Mouse (Mus musculus): ENCODE data around the gene Lrrc8e. TPM values are rescaled to one million over a fixed set of nuclear protein-coding genes. Genes with fewer than 3 reads are reported as not detected.

Lrrc8e gene
- polyA plus RNA-seq (2015; fragmentation: Nextera tagmentation; extraction: Ambion mirVana): 6.0 and 7.8 TPM in 2 replicates

GRCm38 (mm10) chr8:4226739-4227347 is at the start of gene Lrrc8e:
TSS of gene Lrrc8e (plus strand) at chr8:4226827.
- Histone ChIP-seq H3K9ac (replicated peaks; ENCODE audit: low read depth) (peak within 1 kb of the TSS; percentile 46), H3K9me3 (ENCODE audit: low read length) (no peaks in the 10 kb centered on the region), H3K36me3 (ENCODE audit: insufficient read depth, low read length) (no peaks in the 10 kb centered on the region), H3K4me3 (ENCODE audit: low read depth, low read length) (peak within 1 kb of the TSS; percentile 35), H3K4me1 (ENCODE audit: insufficient read depth, low read depth, low read length) (no peaks in the 10 kb centered on the region), H3K4me2 (replicated peaks; ENCODE audit: low read depth, low read length) (peak within 1 kb of the TSS; percentile 63), H3K27ac (ENCODE audit: low read length) (no peak within 1 kb of the TSS), H3K27me3 (replicated peaks; ENCODE audit: insufficient read depth, low read length) (no peaks in the 10 kb centered on the region)
- TF ChIP-seq EP300 (IDR thresholded peaks at IDR 0.05) (no peak), CTCF (IDR thresholded peaks at IDR 0.05) (no peak)
- WGBS: 5% methylated on average over 33 of the region's 33 CpGs
- DNase-seq (ENCODE audit: low spot score) (peak; percentile 61), ATAC-seq (peak; percentile 86)

DNA sequence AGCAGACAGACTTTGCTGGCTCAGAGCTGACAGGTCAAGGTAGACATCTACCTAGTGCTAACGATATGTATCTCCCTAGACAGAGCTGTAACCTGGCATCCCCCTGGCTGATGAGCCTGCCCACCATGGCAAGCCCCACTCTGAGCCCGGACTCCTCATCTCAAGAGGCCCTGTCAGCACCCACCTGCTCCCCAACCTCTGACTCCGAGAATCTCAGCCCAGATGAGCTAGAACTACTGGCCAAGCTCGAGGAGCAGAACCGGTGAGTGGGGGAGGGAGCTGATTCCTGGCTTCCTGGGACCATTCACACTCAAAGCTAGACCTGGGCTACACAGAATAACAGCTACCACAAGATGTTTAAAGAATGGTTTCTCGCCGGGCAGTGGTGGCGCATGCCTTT is 43.2 kb upstream of the Lrrc8e start:
- Histone ChIP-seq H3K4me1 (ENCODE audit: insufficient read depth, low read depth, low read length) (no peaks in the 10 kb centered on the region), H3K9me3 (ENCODE audit: low read length) (no peaks in the 10 kb centered on the region), H3K4me3 (ENCODE audit: low read depth, low read length) (no peak overlapping the region), H3K36me3 (ENCODE audit: insufficient read depth, low read length) (peaks cover 18% of the 10 kb centered on the region; the same call in 1 of the 2 replicates), H3K4me2 (replicated peaks; ENCODE audit: low read depth, low read length) (no peak overlapping the region), H3K27ac (ENCODE audit: low read length) (no peak overlapping the region), H3K27me3 (replicated peaks; ENCODE audit: insufficient read depth, low read length) (no peaks in the 10 kb centered on the region), H3K9ac (replicated peaks; ENCODE audit: low read depth) (no peak overlapping the region)
- no peak for ATAC-seq
- 82% methylated on average over 8 of the region's 8 CpGs for WGBS
- no peak for TF ChIP-seq CTCF (IDR thresholded peaks at IDR 0.05)
- TF ChIP-seq EP300 (IDR thresholded peaks at IDR 0.05): no peak
- DNase-seq (ENCODE audit: low spot score): no peak

GRCm38 (mm10) chr8:4186151-4186550 is 40.5 kb upstream of the Lrrc8e start:
- DNase-seq (ENCODE audit: low spot score) (no peak), ATAC-seq (no peak)
- H3K27ac ChIP-seq (ENCODE audit: low read length): no peak overlapping the region
- no peak overlapping the region for H3K9ac ChIP-seq (replicated peaks; ENCODE audit: low read depth)
- no peaks in the 10 kb centered on the region for H3K9me3 ChIP-seq (ENCODE audit: low read length)
- no peak overlapping the region for H3K4me3 ChIP-seq (ENCODE audit: low read depth, low read length)
- peaks cover 18% of the 10 kb centered on the region; the same call in 1 of the 2 replicates for H3K36me3 ChIP-seq (ENCODE audit: insufficient read depth, low read length)
- TF ChIP-seq EP300 (IDR thresholded peaks at IDR 0.05): no peak
- TF ChIP-seq CTCF (IDR thresholded peaks at IDR 0.05): no peak
- H3K4me2 ChIP-seq (replicated peaks; ENCODE audit: low read depth, low read length): no peak overlapping the region
- no peaks in the 10 kb centered on the region for H3K4me1 ChIP-seq (ENCODE audit: insufficient read depth, low read depth, low read length)
- 80% methylated on average over 2 of the region's 2 CpGs for WGBS
- H3K27me3 ChIP-seq (replicated peaks; ENCODE audit: insufficient read depth, low read length): no peaks in the 10 kb centered on the region

DNA sequence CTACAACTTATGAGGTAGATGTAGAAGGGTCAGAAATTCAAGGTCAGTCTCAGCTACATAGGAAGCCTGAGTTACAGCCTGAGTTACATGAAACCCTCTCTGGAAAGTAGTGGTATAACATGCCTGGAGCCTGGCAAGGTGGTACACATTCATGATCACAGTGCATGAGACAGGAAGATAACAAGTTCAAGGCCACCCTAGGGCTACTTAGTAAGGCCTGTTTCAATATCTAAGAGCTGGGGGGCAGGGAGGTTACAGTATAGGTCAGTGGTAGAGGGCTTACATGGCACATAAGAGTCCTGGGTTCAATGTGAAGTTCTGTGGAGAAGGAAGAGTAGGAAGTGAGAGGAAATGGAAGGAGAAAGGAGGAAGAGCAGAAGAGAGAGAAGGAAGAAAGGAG is 38.0 kb upstream of the Lrrc8e start:
- no peak overlapping the region for H3K4me3 ChIP-seq (ENCODE audit: low read depth, low read length)
- H3K4me2 ChIP-seq (replicated peaks; ENCODE audit: low read depth, low read length): no peak overlapping the region
- H3K27me3 ChIP-seq (replicated peaks; ENCODE audit: insufficient read depth, low read length): no peaks in the 10 kb centered on the region
- TF ChIP-seq EP300 (IDR thresholded peaks at IDR 0.05) (no peak), CTCF (IDR thresholded peaks at IDR 0.05) (no peak)
- H3K36me3 ChIP-seq (ENCODE audit: insufficient read depth, low read length): peaks cover 18% of the 10 kb centered on the region; the same call in 1 of the 2 replicates
- no peak overlapping the region for H3K9ac ChIP-seq (replicated peaks; ENCODE audit: low read depth)
- H3K4me1 ChIP-seq (ENCODE audit: insufficient read depth, low read depth, low read length): no peaks in the 10 kb centered on the region
- no peaks in the 10 kb centered on the region for H3K9me3 ChIP-seq (ENCODE audit: low read length)
- H3K27ac ChIP-seq (ENCODE audit: low read length): no peak overlapping the region
- ATAC-seq (no peak), DNase-seq (ENCODE audit: low spot score) (no peak)

DNA sequence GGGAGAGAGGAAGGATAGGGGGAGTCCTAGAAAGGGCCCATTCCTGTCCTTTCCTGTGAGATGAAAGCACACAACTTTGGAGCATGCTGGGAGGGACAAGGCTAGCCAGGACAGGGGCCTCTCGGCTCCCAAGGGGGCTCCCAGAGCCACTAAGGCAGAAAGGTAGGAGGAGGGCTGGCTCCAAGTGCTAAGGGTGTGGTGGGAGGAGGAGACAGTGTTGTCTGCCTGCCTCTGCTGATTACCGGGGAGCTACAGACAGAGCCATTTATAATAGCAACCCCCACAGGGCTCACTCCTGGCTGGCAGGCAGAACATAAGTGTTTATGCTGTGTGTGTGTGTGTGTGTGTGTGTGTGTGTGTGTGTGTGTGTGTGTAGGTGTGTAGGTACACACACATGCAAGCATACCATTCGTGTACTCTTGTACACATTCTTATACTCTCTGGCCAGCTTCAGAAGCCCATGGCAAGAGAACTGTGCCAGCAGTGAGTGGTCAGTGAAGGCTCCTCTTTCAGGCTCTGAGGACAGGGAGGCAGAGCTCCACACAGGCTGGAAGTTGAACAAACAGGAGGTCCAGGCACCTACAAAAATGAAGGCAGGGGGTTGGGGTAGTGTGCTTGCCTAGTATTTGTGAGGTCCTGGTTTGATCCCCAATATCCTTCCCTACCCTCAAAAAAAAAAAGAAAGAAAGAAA is 37.5 kb upstream of the Lrrc8e start:
- Histone ChIP-seq H3K27me3 (replicated peaks; ENCODE audit: insufficient read depth, low read length) (no peaks in the 10 kb centered on the region), H3K27ac (ENCODE audit: low read length) (no peak overlapping the region), H3K4me2 (replicated peaks; ENCODE audit: low read depth, low read length) (no peak overlapping the region), H3K9me3 (ENCODE audit: low read length) (no peaks in the 10 kb centered on the region), H3K4me3 (ENCODE audit: low read depth, low read length) (no peak overlapping the region), H3K9ac (replicated peaks; ENCODE audit: low read depth) (no peak overlapping the region), H3K4me1 (ENCODE audit: insufficient read depth, low read depth, low read length) (no peaks in the 10 kb centered on the region), H3K36me3 (ENCODE audit: insufficient read depth, low read length) (peaks cover 18% of the 10 kb centered on the region; the same call in 1 of the 2 replicates)
- DNase-seq (ENCODE audit: low spot score) (no peak), ATAC-seq (no peak)
- TF ChIP-seq CTCF (IDR thresholded peaks at IDR 0.05) (no peak), EP300 (IDR thresholded peaks at IDR 0.05) (no peak)
- 25% methylated on average over 3 of the region's 3 CpGs for WGBS

GRCm38 (mm10) chr8:4192305-4192704 is 34.3 kb upstream of the Lrrc8e start:
- WGBS: 55% methylated on average over 5 of the region's 5 CpGs
- DNase-seq (ENCODE audit: low spot score) (no peak), ATAC-seq (no peak)
- no peak overlapping the region for H3K4me2 ChIP-seq (replicated peaks; ENCODE audit: low read depth, low read length)
- H3K9ac ChIP-seq (replicated peaks; ENCODE audit: low read depth): no peak overlapping the region
- no peak overlapping the region for H3K4me3 ChIP-seq (ENCODE audit: low read depth, low read length)
- H3K36me3 ChIP-seq (ENCODE audit: insufficient read depth, low read length): peaks cover 3% of the 10 kb centered on the region; the same call in 1 of the 2 replicates
- no peaks in the 10 kb centered on the region for H3K4me1 ChIP-seq (ENCODE audit: insufficient read depth, low read depth, low read length)
- H3K27ac ChIP-seq (ENCODE audit: low read length): no peak overlapping the region
- H3K27me3 ChIP-seq (replicated peaks; ENCODE audit: insufficient read depth, low read length): no peaks in the 10 kb centered on the region
- TF ChIP-seq CTCF (IDR thresholded peaks at IDR 0.05) (no peak), EP300 (IDR thresholded peaks at IDR 0.05) (no peak)
- H3K9me3 ChIP-seq (ENCODE audit: low read length): no peaks in the 10 kb centered on the region

Measured in lung, postnatal 0 days (tissue).